Mouse (Mus musculus) adrenal gland, postnatal 25 days (tissue): ENCODE results near the gene Mex3a. TPM values are rescaled to one million over a fixed set of nuclear protein-coding genes. Genes with fewer than 3 reads are reported as not detected.
A peak's percentile ranks its signal among the peaks of the same experiment; 100 is the strongest.

Experiments used
- DNase-seq: peaks from one replicate; pipeline ENCODE4 v3.0.0; 2021; ENCODE audit warnings: mixed read lengths
- total RNA-seq: library from RNA; stranded (reverse); gene quantifications from 2 replicates; pipeline ENCODE4 v1.2.3, GENCODE M21; 2021

The Mex3a gene
- total RNA-seq, 1 experiment from 2014 or later = 3.3 TPM

GRCm38 (mm10) chr3:88505081-88505480, 27.1 kb upstream of the Mex3a start:
- DNase-seq = no peak

DNA sequence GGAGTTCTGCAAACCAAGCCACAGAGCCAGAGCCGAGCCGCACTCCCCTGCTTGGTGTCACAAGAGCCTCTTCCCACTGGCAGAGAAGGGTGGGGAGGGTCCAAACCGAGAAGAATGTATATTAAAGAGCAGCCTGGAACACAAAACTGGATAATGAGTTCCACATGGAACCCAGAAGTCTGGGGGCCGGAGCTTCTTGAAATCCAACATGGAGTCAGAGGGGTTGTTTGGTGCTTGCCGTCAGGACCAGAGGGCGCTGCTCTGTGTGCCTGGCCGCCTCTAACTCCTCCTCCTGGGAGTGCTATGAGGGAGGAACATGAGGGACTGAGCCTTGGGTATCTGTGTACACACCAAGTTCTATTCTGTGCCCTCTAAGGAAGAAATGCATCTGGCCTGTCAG, 26.4 kb upstream of the Mex3a start:
- no peak for DNase-seq

DNA sequence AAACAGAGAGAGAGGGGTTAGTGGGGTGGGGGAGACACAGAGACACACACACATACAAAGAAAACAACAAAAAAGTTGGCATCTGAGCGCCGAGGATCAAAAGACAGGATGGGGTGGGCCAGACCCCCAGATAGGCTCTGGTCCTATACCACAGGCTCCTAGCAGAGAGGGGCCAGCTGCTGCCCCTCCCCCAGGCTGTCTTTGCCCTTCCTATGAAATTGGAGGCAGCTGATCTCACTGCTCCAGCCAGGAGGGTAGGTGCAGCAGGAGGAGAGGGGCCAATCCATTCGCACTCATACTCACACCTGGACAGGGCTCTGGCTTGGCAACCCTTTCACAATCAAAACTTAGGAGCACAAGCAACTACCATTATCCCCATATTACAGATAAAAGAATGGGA, 22.9 kb upstream of the Mex3a start:
- no peak for DNase-seq

- peak; percentile 98 for DNase-seq
Measured at GRCm38 (mm10) chr3:88509692-88510420, 22.3 kb upstream of the Mex3a start, which contains the start of gene Lmna. Gene Lmna, minus strand, starts transcription at chr3:88509956.

- DNase-seq = no peak
Measured at GRCm38 (mm10) chr3:88510421-88511289, 21.5 kb upstream of the Mex3a start.

GRCm38 (mm10) chr3:88511559-88511958, 20.6 kb upstream of the Mex3a start:
- no peak for DNase-seq

GRCm38 (mm10) chr3:88512141-88512895, 19.9 kb upstream of the Mex3a start:
- DNase-seq = no peak

- DNase-seq = peak; percentile 55
Measured at GRCm38 (mm10) chr3:88512896-88513545, 19.2 kb upstream of the Mex3a start.

DNA sequence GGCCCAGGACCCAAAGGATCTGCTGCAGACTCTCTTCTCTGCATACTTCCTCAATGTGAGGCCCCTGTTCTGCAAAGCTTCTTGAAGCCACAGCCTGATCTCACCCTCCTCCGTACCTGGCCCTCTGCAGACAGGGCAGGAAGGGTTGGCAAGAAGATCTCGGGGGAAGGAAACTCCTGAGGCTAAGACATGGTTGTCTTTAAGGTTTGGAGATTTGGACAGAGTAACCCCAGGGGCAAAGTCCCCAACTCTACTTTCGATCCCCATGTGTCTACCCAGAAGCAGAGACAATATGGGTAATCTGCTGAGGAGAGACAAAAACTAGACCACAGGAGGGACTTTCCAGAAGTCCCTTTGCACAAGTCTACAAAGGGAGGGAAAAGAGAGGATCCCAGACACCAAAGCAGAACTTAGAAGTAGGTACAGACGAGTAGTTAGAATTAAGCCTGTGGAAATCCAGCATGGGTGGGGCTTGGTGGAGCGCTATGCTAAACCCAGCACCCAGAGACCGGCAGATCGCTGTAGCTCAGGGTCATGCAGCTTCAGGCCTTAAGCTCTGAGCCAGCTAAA, 18.6 kb upstream of the Mex3a start:
- DNase-seq = no peak

DNA sequence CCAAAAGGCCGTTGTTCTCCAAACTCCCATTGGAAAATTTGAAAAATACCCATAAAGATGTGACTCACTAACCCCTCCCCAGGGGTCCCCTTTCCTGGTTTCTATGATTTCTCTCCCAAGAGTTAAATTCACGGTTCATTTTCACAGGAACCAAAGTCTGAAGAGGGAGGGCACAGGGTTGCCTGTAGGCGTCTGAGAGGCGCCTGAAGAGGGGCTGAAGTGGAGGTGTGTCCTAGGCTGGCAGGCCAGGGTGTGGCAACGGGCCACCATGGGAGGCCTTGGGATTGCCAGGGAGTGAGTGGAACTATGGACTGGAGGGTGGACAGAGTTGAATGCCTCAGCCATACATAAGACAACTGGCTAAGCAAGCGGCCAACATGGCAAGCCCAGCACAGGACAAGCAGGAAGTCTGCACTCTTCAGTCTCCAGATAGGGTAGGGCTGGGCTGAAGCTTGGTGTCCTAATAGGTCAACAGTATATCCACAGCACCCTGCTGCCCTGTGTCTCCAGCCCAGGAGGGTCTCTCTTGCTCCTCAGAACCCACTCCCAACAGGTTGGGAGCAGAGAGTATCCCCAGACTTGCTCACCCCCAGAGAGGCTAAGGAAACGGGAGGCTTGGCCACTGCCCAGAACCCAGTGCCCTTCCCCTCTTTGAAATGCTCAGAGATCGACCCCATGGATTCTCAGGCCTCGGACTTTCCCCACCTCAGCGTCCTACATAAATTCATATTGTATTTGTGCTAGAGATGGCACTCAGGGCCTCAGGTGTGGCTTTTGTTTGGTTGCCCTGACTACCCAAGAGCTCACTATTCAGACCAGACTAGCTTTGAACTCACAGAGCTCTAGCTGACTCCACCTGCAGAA, 17.7 kb upstream of the Mex3a start:
- DNase-seq = no peak

GRCm38 (mm10) chr3:88515095-88515386, 17.2 kb upstream of the Mex3a start:
- DNase-seq = no peak

GRCm38 (mm10) chr3:88516407-88516806, 15.8 kb upstream of the Mex3a start:
- DNase-seq = no peak

DNA sequence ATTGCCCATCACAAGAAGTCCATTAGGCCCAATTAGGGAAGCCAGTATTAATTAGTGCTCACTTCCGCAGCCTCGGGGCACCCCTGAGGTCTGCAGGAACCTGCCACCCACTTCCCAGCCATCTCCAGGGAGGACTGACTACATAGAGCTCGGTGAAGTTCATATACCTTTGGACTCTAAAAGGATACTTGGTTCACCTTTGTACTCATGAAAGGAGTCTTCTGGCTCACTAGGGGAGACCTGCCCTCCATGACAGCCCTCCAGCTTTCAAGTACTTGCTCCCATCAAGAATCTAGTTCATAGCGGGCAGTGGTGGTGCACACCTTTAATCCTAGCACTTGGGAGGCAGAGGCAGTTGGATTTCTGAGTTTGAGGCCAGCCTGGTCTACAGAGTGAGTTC, 13.8 kb upstream of the Mex3a start:
- no peak for DNase-seq

GRCm38 (mm10) chr3:88520078-88520477, 12.1 kb upstream of the Mex3a start:
- no peak for DNase-seq

- no peak for DNase-seq
Measured at GRCm38 (mm10) chr3:88521156-88521555, 11.0 kb upstream of the Mex3a start.

- peak; percentile 80 for DNase-seq
Measured at GRCm38 (mm10) chr3:88521803-88522331, 10.3 kb upstream of the Mex3a start.

GRCm38 (mm10) chr3:88523027-88523426, 9.2 kb upstream of the Mex3a start:
- no peak for DNase-seq

GRCm38 (mm10) chr3:88525021-88525420, 7.2 kb upstream of the Mex3a start:
- no peak for DNase-seq

DNA sequence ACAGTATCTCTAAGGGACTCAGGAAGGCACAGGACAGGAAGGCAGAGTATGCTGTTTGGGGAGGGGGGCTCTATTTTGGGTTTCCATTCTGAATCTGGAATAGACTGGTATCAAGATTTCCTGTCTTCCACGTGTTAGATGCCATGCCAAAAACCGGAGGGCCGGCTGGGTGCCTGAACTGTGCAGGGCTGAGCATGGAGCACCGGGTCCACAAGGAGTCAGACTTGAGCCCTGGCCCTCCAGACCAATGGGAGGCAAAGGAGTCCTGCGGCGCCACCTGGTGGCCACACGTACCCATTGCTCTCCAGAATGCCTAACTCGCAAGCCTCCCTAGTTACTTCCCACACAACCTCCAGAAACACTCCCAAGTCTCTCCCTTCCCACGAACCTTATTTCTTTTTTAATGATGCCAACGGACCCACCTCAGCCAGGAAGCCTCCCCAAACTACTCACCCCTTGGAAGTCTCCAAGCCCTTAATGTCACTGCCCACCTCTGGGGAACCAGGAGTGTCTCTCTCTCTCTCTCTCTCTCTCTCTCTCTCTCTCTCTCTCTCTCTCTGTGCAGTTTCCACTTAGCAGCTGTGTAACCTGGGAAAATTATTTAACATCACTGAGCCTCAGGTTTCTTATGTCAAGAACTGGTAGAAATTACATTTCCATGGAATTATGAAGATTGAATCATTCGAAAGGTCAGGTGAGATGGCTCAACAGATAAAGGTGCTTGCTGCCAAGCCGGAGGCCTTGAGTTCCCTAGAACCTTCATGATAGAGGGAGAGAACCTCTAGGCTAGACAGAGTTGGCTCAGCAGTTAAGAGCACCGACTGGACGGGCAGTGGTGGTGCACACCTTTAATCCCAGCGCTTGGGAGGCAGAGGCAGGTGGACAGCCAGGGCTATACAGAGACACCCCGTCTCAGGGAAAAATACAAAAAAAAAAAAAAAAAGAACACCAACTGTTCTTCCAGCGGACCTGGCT, 5.8 kb upstream of the Mex3a start:
- DNase-seq = peak; percentile 86

- DNase-seq = no peak
Measured at GRCm38 (mm10) chr3:88527565-88527964, 4.6 kb upstream of the Mex3a start.
